Mouse (Mus musculus) lung, postnatal 25 days (tissue): ENCODE results near the gene Gm10031.

Experiments
- DNase-seq: peaks from one replicate; pipeline ENCODE4 v3.0.0; 2022; ENCODE audit warnings: low spot score

Gm10031 gene

GRCm38 (mm10) chr1:156539787-156540560 is 16.2 kb downstream of the Gm10031 start:
- no peak for DNase-seq

- DNase-seq: no peak
Measured at GRCm38 (mm10) chr1:156543999-156544398, 20.2 kb downstream of the Gm10031 start.

- peak; percentile 88 for DNase-seq
Measured at GRCm38 (mm10) chr1:156558024-156558930, 34.5 kb downstream of the Gm10031 start, which contains the start of gene Abl2. Gene Abl2 (plus strand): TSS chr1:156558786.

- peak; percentile 21 for DNase-seq
Measured at GRCm38 (mm10) chr1:156558950-156559640, 35.3 kb downstream of the Gm10031 start.

- no peak for DNase-seq
Measured at GRCm38 (mm10) chr1:156559641-156560020, 35.8 kb downstream of the Gm10031 start.

GRCm38 (mm10) chr1:156560500-156560899 is 36.7 kb downstream of the Gm10031 start:
- no peak for DNase-seq

GRCm38 (mm10) chr1:156565328-156565727 is 41.5 kb downstream of the Gm10031 start:
- no peak for DNase-seq

- no peak for DNase-seq
Measured at GRCm38 (mm10) chr1:156566132-156566531, 42.3 kb downstream of the Gm10031 start.

- no peak for DNase-seq
Measured at GRCm38 (mm10) chr1:156569615-156570014, 45.8 kb downstream of the Gm10031 start.

- no peak for DNase-seq
Measured at GRCm38 (mm10) chr1:156572952-156573351, 49.1 kb downstream of the Gm10031 start.
